Comparison of ENCODE assay signal across 13 mouse cellular contexts in genomic region chr10:61212817-61213216, GRCm38 (mm10). TPM values are rescaled to one million over a fixed set of nuclear protein-coding genes. Genes with fewer than 3 reads are reported as not detected.
A peak's percentile ranks its signal among the peaks of the same experiment; 100 is the strongest.
DNase-seq lines count a peak whose midpoint lies in the region; ATAC-seq and TF ChIP-seq lines count a peak whose summit lies in the region.
"Had no signal": no experiment of that assay in that cellular context is flagged by ENCODE, and none has a peak within 500 bp of the region (broad histone marks: within the 10 kb centered on the region; RNA-seq: fewer than 3 reads in every experiment).

No protein-coding gene starts in this region.

- H3K27me3 ChIP-seq in forebrain, embryonic 11.5 days (ENCODE audit: control insufficient read depth, insufficient read depth, low read length) = 0 out of 2 replicates have a peak, but pooled peaks cover 2% of the 10 kb centered on the region
- no peaks in the 10 kb centered on the region; the same call in 1 of the 2 replicates for H3K27me3 ChIP-seq in forebrain, embryonic 13.5 days
- no peaks in the 10 kb centered on the region for H3K27me3 ChIP-seq in lung, postnatal 0 days (replicated peaks; ENCODE audit: insufficient read depth, low read length)
- peaks cover 11% of the 10 kb centered on the region; the same call in 1 of the 2 replicates for H3K27me3 ChIP-seq in limb, embryonic 12.5 days
- H3K27me3 ChIP-seq in stomach, embryonic 16.5 days (ENCODE audit: control insufficient read depth, insufficient read depth, low read length) = no peaks in the 10 kb centered on the region
- H3K27me3 ChIP-seq: Patski had no signal

- no peak overlapping the region for H3K27ac ChIP-seq in forebrain, embryonic 11.5 days (ENCODE audit: low read depth, low read length)
- no peak overlapping the region for H3K27ac ChIP-seq in forebrain, embryonic 13.5 days
- no peak overlapping the region for H3K27ac ChIP-seq in lung, postnatal 0 days (ENCODE audit: low read length)
- H3K27ac ChIP-seq in limb, embryonic 12.5 days = no peak overlapping the region
- H3K27ac ChIP-seq in stomach, embryonic 16.5 days (ENCODE audit: low read length) = no peak overlapping the region

- peak; percentile 62 for DNase-seq in forebrain, embryonic 11.5 days (ENCODE audit: low spot score)
- no peak for DNase-seq in lung, postnatal 0 days (ENCODE audit: low spot score)
- no peak for DNase-seq in lung, postnatal 4 days
- DNase-seq in adrenal gland, postnatal 25 days = no peak
- no peak for DNase-seq in Muller cell, postnatal 12 days (ENCODE audit: inconsistent ontology term)
- DNase-seq: adrenal gland, postnatal 36 days; cerebellum, adult 9-11 months had no signal

- no peak for TF ChIP-seq EP300 in lung, postnatal 0 days (IDR thresholded peaks at IDR 0.05)

- H3K36me3 ChIP-seq in forebrain, embryonic 11.5 days (ENCODE audit: control insufficient read depth, insufficient read depth, low read length) = no peaks in the 10 kb centered on the region
- H3K36me3 ChIP-seq in forebrain, embryonic 13.5 days (ENCODE audit: poor library complexity, severe bottlenecking) = no peaks in the 10 kb centered on the region
- no peaks in the 10 kb centered on the region for H3K36me3 ChIP-seq in lung, postnatal 0 days (ENCODE audit: insufficient read depth, low read length)
- H3K36me3 ChIP-seq in limb, embryonic 12.5 days = no peaks in the 10 kb centered on the region
- no peaks in the 10 kb centered on the region for H3K36me3 ChIP-seq in stomach, embryonic 16.5 days (ENCODE audit: control insufficient read depth, insufficient read depth, low read length)

- WGBS in forebrain, embryonic 11.5 days = 8% methylated on average over 11 of the region's 11 CpGs
- WGBS in forebrain, embryonic 13.5 days = 11% methylated on average over 11 of the region's 11 CpGs
- 8% methylated on average over 9 of the region's 11 CpGs for WGBS in lung, postnatal 0 days
- WGBS in limb, embryonic 12.5 days = 6% methylated on average over 11 of the region's 11 CpGs
- WGBS in stomach, embryonic 16.5 days = 9% methylated on average over 11 of the region's 11 CpGs

- TF ChIP-seq CTCF in lung, postnatal 0 days (IDR thresholded peaks at IDR 0.05) = no peak

- H3K4me2 ChIP-seq in forebrain, embryonic 11.5 days (ENCODE audit: low read depth, low read length, severe bottlenecking) = no peak overlapping the region
- H3K4me2 ChIP-seq in forebrain, embryonic 13.5 days = no peak overlapping the region
- H3K4me2 ChIP-seq in lung, postnatal 0 days (replicated peaks; ENCODE audit: low read depth, low read length) = no peak overlapping the region
- H3K4me2 ChIP-seq in limb, embryonic 12.5 days = peak overlapping the region; percentile 15
- no peak overlapping the region for H3K4me2 ChIP-seq in stomach, embryonic 16.5 days (ENCODE audit: low read depth, low read length)

- ATAC-seq in forebrain, embryonic 11.5 days (replicated peaks; ENCODE audit: low FRiP score) = no peak
- ATAC-seq in forebrain, embryonic 13.5 days = no peak
- peak; percentile 18; the same call in 1 of the 2 replicates for ATAC-seq in lung, postnatal 0 days
- ATAC-seq in limb, embryonic 12.5 days (ENCODE audit: insufficient number of reproducible peaks, insufficient read depth, low FRiP score, low TSS enrichment, low read depth) = peak; percentile 65
- peak; percentile 67; the same call in 1 of the 2 replicates for ATAC-seq in stomach, embryonic 16.5 days (ENCODE audit: insufficient read depth, low FRiP score)
- ATAC-seq: forebrain, embryonic 14.5 days; Patski had no signal

- no peak overlapping the region for H3K9ac ChIP-seq in forebrain, embryonic 11.5 days (ENCODE audit: low read length)
- no peak overlapping the region for H3K9ac ChIP-seq in forebrain, embryonic 13.5 days
- H3K9ac ChIP-seq in lung, postnatal 0 days (replicated peaks; ENCODE audit: low read depth) = no peak overlapping the region
- 0 out of 2 replicates have a peak overlapping the region, but pooled peaks have one; percentile 23 for H3K9ac ChIP-seq in limb, embryonic 12.5 days (replicated peaks)
- no peak overlapping the region for H3K9ac ChIP-seq in stomach, embryonic 16.5 days (ENCODE audit: low read length)

- H3K4me3 ChIP-seq in forebrain, embryonic 11.5 days (ENCODE audit: low read depth, low read length) = no peak overlapping the region
- no peak overlapping the region for H3K4me3 ChIP-seq in forebrain, embryonic 13.5 days
- H3K4me3 ChIP-seq in lung, postnatal 0 days (ENCODE audit: low read depth, low read length) = no peak overlapping the region
- no peak overlapping the region for H3K4me3 ChIP-seq in limb, embryonic 12.5 days (replicated peaks)
- H3K4me3 ChIP-seq in stomach, embryonic 16.5 days (replicated peaks; ENCODE audit: low read length) = no peak overlapping the region

- no peaks in the 10 kb centered on the region; the same call in 1 of the 2 replicates for H3K4me1 ChIP-seq in forebrain, embryonic 11.5 days (replicated peaks; ENCODE audit: control insufficient read depth, insufficient read depth, low read length)
- H3K4me1 ChIP-seq in forebrain, embryonic 13.5 days = no peaks in the 10 kb centered on the region
- no peaks in the 10 kb centered on the region for H3K4me1 ChIP-seq in lung, postnatal 0 days (ENCODE audit: insufficient read depth, low read depth, low read length)
- H3K4me1 ChIP-seq in limb, embryonic 12.5 days (replicated peaks) = no peaks in the 10 kb centered on the region; the same call in 1 of the 2 replicates
- H3K4me1 ChIP-seq in stomach, embryonic 16.5 days (ENCODE audit: control insufficient read depth, insufficient read depth, low read length) = no peaks in the 10 kb centered on the region

- 0 out of 2 replicates have a peak, but pooled peaks cover 3% of the 10 kb centered on the region for H3K9me3 ChIP-seq in forebrain, embryonic 11.5 days (ENCODE audit: control insufficient read depth, low read length)
- H3K9me3 ChIP-seq in forebrain, embryonic 13.5 days (replicated peaks) = peaks cover 5% of the 10 kb centered on the region; the same call in 1 of the 2 replicates
- no peaks in the 10 kb centered on the region for H3K9me3 ChIP-seq in lung, postnatal 0 days (ENCODE audit: low read length)
- H3K9me3 ChIP-seq in limb, embryonic 12.5 days = peaks cover 4% of the 10 kb centered on the region; the same call in 1 of the 2 replicates
- peaks cover 4% of the 10 kb centered on the region; the same call in 1 of the 2 replicates for H3K9me3 ChIP-seq in stomach, embryonic 16.5 days (replicated peaks; ENCODE audit: control insufficient read depth, low read length)

RNA-seq across cellular contexts. Expression of gene Tbata, which starts 41.1 kb away (rescaled TPM):
- not detected in 2 replicates for polyA plus RNA-seq in forebrain, embryonic 11.5 days (2014; fragmentation: Nextera tagmentation; extraction: Ambion mirVana)
- polyA plus RNA-seq in forebrain, embryonic 13.5 days (2015; fragmentation: Nextera tagmentation; extraction: Ambion mirVana) = 0.85 and 1.3 TPM in 2 replicates
- 2.1 and 2.5 TPM in 2 replicates for polyA plus RNA-seq in lung, postnatal 0 days (2015; fragmentation: Nextera tagmentation; extraction: Ambion mirVana)
- polyA plus RNA-seq in limb, embryonic 12.5 days (2016; fragmentation: Nextera tagmentation; extraction: Ambion mirVana) = not detected in 2 replicates
- not detected in 2 replicates for polyA plus RNA-seq in stomach, embryonic 16.5 days (2015; fragmentation: Nextera tagmentation; extraction: Ambion mirVana)
- total RNA-seq in adrenal gland, postnatal 25 days (2021) = not detected in 2 replicates
- total RNA-seq: adrenal gland, postnatal 36 days had no signal
- polyA plus RNA-seq: neural tube, embryonic 11.5 days; Patski had no signal

Comparison
In these comparisons a context has a peak if more than half of its experiments do, and no peak if none do; other contexts are left out.
1. ATAC-seq: peak in lung, postnatal 0 days (single experiment), limb, embryonic 12.5 days (single experiment) and stomach, embryonic 16.5 days (single experiment); none in forebrain, embryonic 11.5 days (single experiment) and forebrain, embryonic 13.5 days (single experiment).